Mouse (Mus musculus): Measurements from ENCODE around the gene Il22ra2.

DNA sequence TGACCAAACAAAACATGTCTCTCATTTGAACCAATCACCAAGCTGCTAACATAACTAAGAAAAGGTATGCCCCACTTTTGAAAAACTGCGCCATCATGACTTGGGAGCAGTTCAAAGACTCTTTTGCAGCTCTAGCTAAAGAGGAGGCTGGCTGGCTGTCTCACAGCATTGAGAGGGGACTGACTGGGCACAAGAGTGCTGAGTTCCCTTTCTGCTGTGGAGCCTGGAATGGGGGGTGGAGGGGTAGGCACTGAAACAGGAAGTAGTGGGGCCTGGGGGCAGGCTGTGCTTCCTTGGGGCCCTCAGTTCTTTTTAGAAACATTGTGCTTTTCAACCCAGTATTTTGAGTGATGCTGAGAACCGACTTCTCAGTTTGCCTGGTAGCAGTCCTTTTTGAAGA is 37.7 kb upstream of the Il22ra2 start:
- TF ChIP-seq CTCF (IDR thresholded peaks at IDR 0.05 in 2 of 3, conservative IDR thresholded peaks at IDR 0.05 in 1 of 3; ENCODE audit: control insufficient read depth in 1 of 3, insufficient read depth in 1 of 3, low read depth in 2 of 3, low read length in 3 of 3, poor library complexity in 1 of 3, severe bottlenecking in 1 of 3) (no peak), TAL1 (IDR thresholded peaks at IDR 0.05; ENCODE audit: low read length) (no peak), POLR2AphosphoS5 (IDR thresholded peaks at IDR 0.05; ENCODE audit: borderline replicate concordance, low read depth, low read length) (no peak)

All from MEL (cell line).